Mouse (Mus musculus): Measurements from ENCODE around the gene Rora. TPM values are rescaled to one million over a fixed set of nuclear protein-coding genes. Genes with fewer than 3 reads are reported as not detected.

Gene Rora
- polyA plus RNA-seq, 1 experiment from 2014 or later = 9.4 TPM

GRCm38 (mm10) chr9:69111539-69111938, 458.0 kb downstream of the Rora start:
- H3K9me3 ChIP-seq (ENCODE audit: low read length) = no peaks in the 10 kb centered on the region
- WGBS = 28% methylated on average over 6 of the region's 6 CpGs
- H3K4me1 ChIP-seq (ENCODE audit: insufficient read depth, low read length) = no peaks in the 10 kb centered on the region

GRCm38 (mm10) chr9:69114429-69114984, 460.9 kb downstream of the Rora start:
- H3K36me3 ChIP-seq (ENCODE audit: insufficient read depth, low read length) = no peaks in the 10 kb centered on the region
- no peaks in the 10 kb centered on the region for H3K4me1 ChIP-seq (ENCODE audit: insufficient read depth, low read length)
- no peaks in the 10 kb centered on the region for H3K27me3 ChIP-seq (ENCODE audit: insufficient read depth, low read length)
- H3K4me2 ChIP-seq (replicated peaks; ENCODE audit: low read depth, low read length) = no peak overlapping the region
- no peak for ATAC-seq (ENCODE audit: low FRiP score, low TSS enrichment)
- no peaks in the 10 kb centered on the region for H3K9me3 ChIP-seq (ENCODE audit: low read length)
- H3K27ac ChIP-seq (ENCODE audit: low read length) = no peak overlapping the region
- no peak overlapping the region for H3K4me3 ChIP-seq (ENCODE audit: low read length)
- no peak overlapping the region for H3K9ac ChIP-seq (replicated peaks; ENCODE audit: low read length)
- WGBS = 19% methylated on average over 9 of the region's 9 CpGs

More at GRCm38 (mm10) chr9:69111539-69111938, 458.0 kb downstream of the Rora start:
- Histone ChIP-seq H3K27me3 (ENCODE audit: insufficient read depth, low read length) (no peaks in the 10 kb centered on the region), H3K4me3 (ENCODE audit: low read length) (no peak overlapping the region), H3K36me3 (ENCODE audit: insufficient read depth, low read length) (no peaks in the 10 kb centered on the region), H3K9ac (replicated peaks; ENCODE audit: low read length) (0 out of 2 replicates have a peak overlapping the region, but pooled peaks have one; percentile 11), H3K27ac (ENCODE audit: low read length) (no peak overlapping the region), H3K4me2 (replicated peaks; ENCODE audit: low read depth, low read length) (no peak overlapping the region)
- peak; percentile 51; the same call in 1 of the 2 replicates for ATAC-seq (ENCODE audit: low FRiP score, low TSS enrichment)

DNA sequence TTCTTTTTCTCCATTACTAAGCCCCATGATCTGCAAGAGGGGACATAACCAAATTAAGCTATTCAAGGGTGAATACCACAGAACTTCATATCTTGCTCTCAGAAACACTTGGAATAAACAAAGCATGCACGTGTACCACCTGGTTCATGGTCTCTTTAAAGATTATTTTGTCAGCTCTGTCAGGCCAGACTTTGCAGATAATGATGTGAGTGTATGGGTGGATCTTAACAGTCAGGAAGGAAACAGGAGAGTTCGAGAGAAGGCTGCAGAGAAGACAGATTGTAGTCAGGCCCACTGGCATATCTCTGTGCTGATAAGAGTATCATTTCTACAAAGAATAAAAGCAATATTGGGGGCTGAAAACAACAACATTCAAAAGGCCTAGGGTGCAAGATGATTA, 463.2 kb downstream of the Rora start:
- no peak overlapping the region for H3K27ac ChIP-seq (ENCODE audit: low read length)
- H3K4me1 ChIP-seq (ENCODE audit: insufficient read depth, low read length) = no peaks in the 10 kb centered on the region
- WGBS = 68% methylated on average over 2 of the region's 2 CpGs
- ATAC-seq (ENCODE audit: low FRiP score, low TSS enrichment) = no peak
- no peaks in the 10 kb centered on the region for H3K27me3 ChIP-seq (ENCODE audit: insufficient read depth, low read length)
- H3K9ac ChIP-seq (replicated peaks; ENCODE audit: low read length) = no peak overlapping the region
- no peak overlapping the region for H3K4me2 ChIP-seq (replicated peaks; ENCODE audit: low read depth, low read length)
- no peaks in the 10 kb centered on the region for H3K36me3 ChIP-seq (ENCODE audit: insufficient read depth, low read length)
- H3K9me3 ChIP-seq (ENCODE audit: low read length) = no peaks in the 10 kb centered on the region
- H3K4me3 ChIP-seq (ENCODE audit: low read length) = no peak overlapping the region

DNA sequence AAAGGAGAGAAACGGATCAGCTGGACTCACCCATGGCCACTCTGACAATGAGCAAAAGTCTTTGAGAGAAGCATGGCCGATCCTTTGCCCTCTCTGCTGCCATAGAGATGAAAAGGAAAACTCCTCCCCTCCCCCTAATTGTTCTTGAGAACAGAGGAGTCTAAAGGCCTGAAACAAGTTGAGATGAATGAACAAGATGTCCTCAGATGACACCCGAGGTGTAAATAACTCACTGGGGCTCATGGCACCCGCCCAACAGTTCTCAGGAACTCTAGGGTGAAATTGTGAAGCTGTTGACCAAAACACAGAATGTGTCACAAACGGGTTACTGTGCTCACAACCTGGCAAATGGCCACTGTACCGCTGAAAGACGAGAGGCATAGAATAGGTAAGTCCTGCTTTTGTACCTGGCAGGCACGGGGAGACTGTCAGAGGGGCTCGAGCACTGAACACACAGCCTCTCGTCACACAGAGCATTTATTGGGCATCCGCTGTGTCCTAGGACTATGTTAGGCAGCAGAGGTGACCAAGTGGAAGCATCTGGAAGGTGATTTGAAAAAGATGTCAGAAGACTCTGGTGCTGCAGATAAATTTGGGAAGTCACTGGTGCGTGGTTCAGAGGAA, 467.6 kb downstream of the Rora start:
- no peak overlapping the region for H3K4me2 ChIP-seq (replicated peaks; ENCODE audit: low read depth, low read length)
- H3K27ac ChIP-seq (ENCODE audit: low read length) = no peak overlapping the region
- H3K4me3 ChIP-seq (ENCODE audit: low read length) = no peak overlapping the region
- H3K36me3 ChIP-seq (ENCODE audit: insufficient read depth, low read length) = no peaks in the 10 kb centered on the region
- no peak overlapping the region for H3K9ac ChIP-seq (replicated peaks; ENCODE audit: low read length)
- H3K4me1 ChIP-seq (ENCODE audit: insufficient read depth, low read length) = peaks cover 16% of the 10 kb centered on the region
- H3K9me3 ChIP-seq (ENCODE audit: low read length) = no peaks in the 10 kb centered on the region
- ATAC-seq (ENCODE audit: low FRiP score, low TSS enrichment) = no peak
- 37% methylated on average over 12 of the region's 12 CpGs for WGBS
- no peaks in the 10 kb centered on the region for H3K27me3 ChIP-seq (ENCODE audit: insufficient read depth, low read length)

- Histone ChIP-seq H3K9me3 (ENCODE audit: low read length) (no peaks in the 10 kb centered on the region), H3K4me3 (ENCODE audit: low read length) (peak overlapping the region; percentile 30), H3K36me3 (ENCODE audit: insufficient read depth, low read length) (no peaks in the 10 kb centered on the region), H3K4me1 (ENCODE audit: insufficient read depth, low read length) (peaks cover 16% of the 10 kb centered on the region), H3K4me2 (replicated peaks; ENCODE audit: low read depth, low read length) (peak overlapping the region; percentile 56), H3K9ac (replicated peaks; ENCODE audit: low read length) (peak overlapping the region; percentile 40; the same call in 1 of the 2 replicates), H3K27me3 (ENCODE audit: insufficient read depth, low read length) (no peaks in the 10 kb centered on the region), H3K27ac (ENCODE audit: low read length) (peak overlapping the region; percentile 27)
- peak; percentile 83 for ATAC-seq (ENCODE audit: low FRiP score, low TSS enrichment)
- WGBS = 3% methylated on average over 22 of the region's 22 CpGs
These were observed 471.6 kb downstream of the Rora start for GRCm38 (mm10) chr9:69125011-69125786.

GRCm38 (mm10) chr9:69125787-69126161, 472.2 kb downstream of the Rora start:
- Histone ChIP-seq H3K9me3 (ENCODE audit: low read length) (no peaks in the 10 kb centered on the region), H3K27ac (ENCODE audit: low read length) (no peak overlapping the region), H3K4me1 (ENCODE audit: insufficient read depth, low read length) (peaks cover 16% of the 10 kb centered on the region), H3K27me3 (ENCODE audit: insufficient read depth, low read length) (no peaks in the 10 kb centered on the region), H3K36me3 (ENCODE audit: insufficient read depth, low read length) (no peaks in the 10 kb centered on the region), H3K4me3 (ENCODE audit: low read length) (peak overlapping the region; percentile 30), H3K4me2 (replicated peaks; ENCODE audit: low read depth, low read length) (peak overlapping the region; percentile 56), H3K9ac (replicated peaks; ENCODE audit: low read length) (peak overlapping the region; percentile 40; the same call in 1 of the 2 replicates)
- 37% methylated on average over 7 of the region's 7 CpGs for WGBS
- ATAC-seq (ENCODE audit: low FRiP score, low TSS enrichment) = no peak

DNA sequence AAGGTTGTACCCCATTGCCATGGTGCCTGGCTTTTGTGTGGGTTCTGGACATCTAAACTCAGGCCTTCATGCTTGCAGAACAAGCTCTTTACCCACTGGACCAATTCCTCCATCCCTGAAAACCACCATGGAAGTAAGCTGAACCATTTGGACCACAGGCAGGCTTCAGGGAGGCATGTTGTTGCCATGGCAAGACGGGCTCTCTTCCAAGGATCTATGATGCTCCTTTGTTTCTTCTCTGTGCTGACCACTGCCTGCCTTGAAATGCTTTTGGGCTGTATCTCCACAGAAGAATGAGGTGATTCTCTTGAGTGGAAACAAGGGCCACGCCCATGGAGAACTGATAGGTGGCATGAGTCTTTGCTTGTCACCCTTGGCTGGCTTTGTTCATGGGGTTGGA, 473.0 kb downstream of the Rora start:
- Histone ChIP-seq H3K36me3 (ENCODE audit: insufficient read depth, low read length) (no peaks in the 10 kb centered on the region), H3K9ac (replicated peaks; ENCODE audit: low read length) (no peak overlapping the region), H3K4me1 (ENCODE audit: insufficient read depth, low read length) (peaks cover 16% of the 10 kb centered on the region), H3K27ac (ENCODE audit: low read length) (no peak overlapping the region), H3K4me2 (replicated peaks; ENCODE audit: low read depth, low read length) (no peak overlapping the region), H3K27me3 (ENCODE audit: insufficient read depth, low read length) (no peaks in the 10 kb centered on the region), H3K4me3 (ENCODE audit: low read length) (no peak overlapping the region), H3K9me3 (ENCODE audit: low read length) (no peaks in the 10 kb centered on the region)
- 91% methylated on average over 2 of the region's 2 CpGs for WGBS
- no peak for ATAC-seq (ENCODE audit: low FRiP score, low TSS enrichment)

GRCm38 (mm10) chr9:69128335-69128734, 474.7 kb downstream of the Rora start:
- 48% methylated on average over 6 of the region's 6 CpGs for WGBS
- no peaks in the 10 kb centered on the region for H3K36me3 ChIP-seq (ENCODE audit: insufficient read depth, low read length)
- peaks cover 24% of the 10 kb centered on the region for H3K4me1 ChIP-seq (ENCODE audit: insufficient read depth, low read length)
- H3K4me2 ChIP-seq (replicated peaks; ENCODE audit: low read depth, low read length) = no peak overlapping the region
- no peaks in the 10 kb centered on the region for H3K27me3 ChIP-seq (ENCODE audit: insufficient read depth, low read length)
- H3K27ac ChIP-seq (ENCODE audit: low read length) = no peak overlapping the region
- ATAC-seq (ENCODE audit: low FRiP score, low TSS enrichment) = no peak
- H3K4me3 ChIP-seq (ENCODE audit: low read length) = no peak overlapping the region
- no peak overlapping the region for H3K9ac ChIP-seq (replicated peaks; ENCODE audit: low read length)
- no peaks in the 10 kb centered on the region for H3K9me3 ChIP-seq (ENCODE audit: low read length)

- no peaks in the 10 kb centered on the region for H3K9me3 ChIP-seq (ENCODE audit: low read length)
- H3K27ac ChIP-seq (ENCODE audit: low read length) = peak overlapping the region; percentile 50; the same call in 1 of the 2 replicates
- H3K9ac ChIP-seq (replicated peaks; ENCODE audit: low read length) = no peak overlapping the region
- H3K4me2 ChIP-seq (replicated peaks; ENCODE audit: low read depth, low read length) = no peak overlapping the region
- ATAC-seq (ENCODE audit: low FRiP score, low TSS enrichment) = no peak
- no peaks in the 10 kb centered on the region for H3K36me3 ChIP-seq (ENCODE audit: insufficient read depth, low read length)
- no peak overlapping the region for H3K4me3 ChIP-seq (ENCODE audit: low read length)
- H3K27me3 ChIP-seq (ENCODE audit: insufficient read depth, low read length) = no peaks in the 10 kb centered on the region
- peaks cover 22% of the 10 kb centered on the region for H3K4me1 ChIP-seq (ENCODE audit: insufficient read depth, low read length)
- WGBS = 68% methylated on average over 6 of the region's 6 CpGs
These were observed 479.4 kb downstream of the Rora start for GRCm38 (mm10) chr9:69132995-69133394.

GRCm38 (mm10) chr9:69133696-69134095, 480.1 kb downstream of the Rora start:
- no peak overlapping the region for H3K9ac ChIP-seq (replicated peaks; ENCODE audit: low read length)
- H3K4me1 ChIP-seq (ENCODE audit: insufficient read depth, low read length) = peaks cover 22% of the 10 kb centered on the region
- ATAC-seq (ENCODE audit: low FRiP score, low TSS enrichment) = peak; percentile 23; the same call in 1 of the 2 replicates
- no peak overlapping the region for H3K4me3 ChIP-seq (ENCODE audit: low read length)
- H3K9me3 ChIP-seq (ENCODE audit: low read length) = no peaks in the 10 kb centered on the region
- H3K36me3 ChIP-seq (ENCODE audit: insufficient read depth, low read length) = no peaks in the 10 kb centered on the region
- H3K4me2 ChIP-seq (replicated peaks; ENCODE audit: low read depth, low read length) = peak overlapping the region; percentile 28; the same call in 1 of the 2 replicates
- WGBS = 25% methylated on average over 7 of the region's 7 CpGs
- no peaks in the 10 kb centered on the region for H3K27me3 ChIP-seq (ENCODE audit: insufficient read depth, low read length)
- peak overlapping the region; percentile 68 for H3K27ac ChIP-seq (ENCODE audit: low read length)

Data from kidney, embryonic 16.5 days (tissue).